Mouse (Mus musculus) myocyte (in vitro differentiated cells): Measurements from ENCODE around the gene Grk5. TPM values are rescaled to one million over a fixed set of nuclear protein-coding genes. Genes with fewer than 3 reads are reported as not detected.
"Not testable (repeated sequence)": the region's sequence is repeated elsewhere in the genome, so short reads cannot be mapped to it uniquely, and the experiment has no call there.

Source experiments
- H3K27me3 ChIP-seq: one replicate; pipeline ENCODE4 v1.6.1; 2011; ENCODE audit not compliant: control insufficient read depth, insufficient read depth, insufficient read length
- H3K36me3 ChIP-seq: one replicate; pipeline ENCODE4 v1.6.1; 2011; ENCODE audit not compliant: control insufficient read depth, insufficient read depth
- H3K4me2 ChIP-seq: one replicate; pipeline ENCODE4 v1.6.1; 2011; ENCODE audit warnings: low read depth, control low read depth
- H3K4me3 ChIP-seq: one replicate; pipeline ENCODE4 v1.5.1; 2011; ENCODE audit warnings: mild to moderate bottlenecking, control low read depth, moderate library complexity
- H3K79me2 ChIP-seq: one replicate; pipeline ENCODE4 v1.6.1; 2011; ENCODE audit not compliant: control insufficient read depth, insufficient read depth
- H3ac ChIP-seq: one replicate; pipeline ENCODE4 v1.6.1; 2011; ENCODE audit not compliant: control insufficient read depth, insufficient read length
- CEBPB ChIP-seq: IDR thresholded peaks from 2 replicates; pipeline ENCODE4 v1.6.1; 2011; ENCODE audit warnings: mild to moderate bottlenecking, moderate library complexity; ENCODE audit not compliant: poor library complexity, insufficient read depth, severe bottlenecking
- E2F4 ChIP-seq: IDR thresholded peaks from one replicate; pipeline ENCODE4 v1.6.1; 2011; ENCODE audit warnings: mild to moderate bottlenecking, control low read depth, moderate library complexity; ENCODE audit not compliant: insufficient read depth
- MAX ChIP-seq: IDR thresholded peaks from one replicate; pipeline ENCODE4 v1.6.1; 2011; ENCODE audit warnings: low read depth, mild to moderate bottlenecking, control low read depth
- MYOD1 ChIP-seq, 3 experiments: IDR thresholded peaks; one replicate each; pipeline ENCODE4 v1.6.1; 2011; ENCODE audit warnings: control low read depth in 2 of 3, low read depth in 2 of 3, mild to moderate bottlenecking in 2 of 3, moderate library complexity in 1 of 3; ENCODE audit not compliant: insufficient read length in 2 of 3, control insufficient read depth in 1 of 3
- MYOG ChIP-seq, 3 experiments: IDR thresholded peaks; one replicate each; pipeline ENCODE4 v1.6.1; 2011; ENCODE audit warnings: control low read depth in 2 of 3, low read depth in 2 of 3, mild to moderate bottlenecking in 2 of 3; ENCODE audit not compliant: insufficient read length in 2 of 3, control insufficient read depth in 1 of 3, insufficient read depth in 1 of 3
- POLR2A ChIP-seq: IDR thresholded peaks from one replicate; pipeline ENCODE4 v1.6.1; 2011; ENCODE audit warnings: low read depth, mild to moderate bottlenecking, control low read depth, moderate library complexity; ENCODE audit not compliant: insufficient read length
- POLR2AphosphoS2 ChIP-seq: IDR thresholded peaks from one replicate; pipeline ENCODE4 v1.6.1; 2011; ENCODE audit warnings: low read depth, control low read depth; ENCODE audit not compliant: insufficient read length
- REST ChIP-seq: IDR thresholded peaks from one replicate; pipeline ENCODE4 v1.6.1; 2011; ENCODE audit warnings: mild to moderate bottlenecking, control low read depth, moderate library complexity; ENCODE audit not compliant: insufficient read depth, insufficient read length
- SRF ChIP-seq: IDR thresholded peaks from one replicate; pipeline ENCODE4 v1.6.1; 2011; ENCODE audit warnings: low read depth; ENCODE audit not compliant: control insufficient read depth, insufficient read length
- TCF12 ChIP-seq: IDR thresholded peaks from one replicate; pipeline ENCODE4 v1.6.1; 2011; ENCODE audit warnings: mild to moderate bottlenecking, control low read depth; ENCODE audit not compliant: poor library complexity, insufficient read depth, severe bottlenecking
- TCF3 ChIP-seq: IDR thresholded peaks from one replicate; pipeline ENCODE4 v1.6.1; 2011; ENCODE audit warnings: low read depth, control low read depth; ENCODE audit not compliant: insufficient read length
- USF1 ChIP-seq: IDR thresholded peaks from one replicate; pipeline ENCODE4 v1.6.1; 2011; ENCODE audit warnings: low read depth, mild to moderate bottlenecking, control low read depth, moderate library complexity
- polyA plus RNA-seq: library from polyadenylated mRNA; unstranded; fragments of >200 nt; fragmentation: generic; extraction: Trizol; gene quantifications from one replicate; pipeline ENCODE4 v1.2.1, GENCODE M21; 2012; ENCODE audit warnings: missing spikeins

Gene Grk5
- polyA plus RNA-seq, 1 experiment, result 4.0 TPM

DNA sequence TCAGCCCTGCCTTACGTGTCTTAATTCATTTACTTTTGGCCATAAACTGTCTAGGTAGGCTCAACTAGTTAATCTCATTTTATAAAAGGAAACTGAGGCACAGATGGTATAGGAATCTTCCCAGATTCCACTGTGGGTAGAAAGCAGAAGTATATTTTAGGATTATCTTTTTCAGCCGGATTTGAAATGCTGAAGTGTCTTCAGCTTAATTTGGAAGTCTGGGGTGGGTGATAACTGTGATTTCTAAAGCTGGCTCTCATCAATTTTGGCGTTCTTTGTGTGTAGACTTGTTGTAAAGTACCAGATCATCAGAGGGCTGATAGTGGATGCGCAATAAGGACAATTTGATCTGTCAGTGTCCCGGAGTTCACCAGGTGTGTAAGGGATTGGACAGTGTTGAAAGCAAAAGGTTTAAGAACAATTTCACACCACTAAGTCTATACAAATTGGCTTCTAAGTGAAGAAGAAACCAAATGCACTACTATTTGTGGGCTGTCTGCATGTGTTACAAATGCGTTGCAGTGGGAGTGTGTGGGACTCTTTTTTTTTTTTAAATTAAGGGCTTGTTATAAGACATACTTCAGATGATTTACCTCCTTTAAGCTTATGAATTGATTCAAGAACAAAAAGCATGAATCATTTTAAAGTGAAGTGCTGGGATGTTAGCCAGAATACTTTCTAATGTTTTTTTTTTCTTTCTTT, 27.5 kb downstream of the Grk5 start:
- no peaks in the 10 kb centered on the region for H3K79me2 ChIP-seq
- H3ac ChIP-seq, result no peak overlapping the region
- no peak overlapping the region for H3K4me2 ChIP-seq
- H3K36me3 ChIP-seq, result no peaks in the 10 kb centered on the region
- no peaks in the 10 kb centered on the region for H3K27me3 ChIP-seq
- no peak for TF ChIP-seq POLR2AphosphoS2
- TF ChIP-seq CEBPB, result no peak
- TF ChIP-seq SRF, result no peak
- TF ChIP-seq POLR2A, result no peak
- TF ChIP-seq TCF3, result no peak
- TF ChIP-seq MYOG (IDR thresholded peaks at IDR 0.05; ENCODE audit: control insufficient read depth in 1 of 3, insufficient read depth in 1 of 3, insufficient read length in 2 of 3, low read depth in 2 of 3), result no peak
- TF ChIP-seq MAX, result no peak
- no peak for TF ChIP-seq REST
- no peak for TF ChIP-seq MYOD1 (IDR thresholded peaks at IDR 0.05; ENCODE audit: control insufficient read depth in 1 of 3, insufficient read length in 2 of 3, low read depth in 2 of 3)
- no peak for TF ChIP-seq TCF12
- no peak for TF ChIP-seq USF1
- no peak for TF ChIP-seq E2F4
- no peak overlapping the region for H3K4me3 ChIP-seq

DNA sequence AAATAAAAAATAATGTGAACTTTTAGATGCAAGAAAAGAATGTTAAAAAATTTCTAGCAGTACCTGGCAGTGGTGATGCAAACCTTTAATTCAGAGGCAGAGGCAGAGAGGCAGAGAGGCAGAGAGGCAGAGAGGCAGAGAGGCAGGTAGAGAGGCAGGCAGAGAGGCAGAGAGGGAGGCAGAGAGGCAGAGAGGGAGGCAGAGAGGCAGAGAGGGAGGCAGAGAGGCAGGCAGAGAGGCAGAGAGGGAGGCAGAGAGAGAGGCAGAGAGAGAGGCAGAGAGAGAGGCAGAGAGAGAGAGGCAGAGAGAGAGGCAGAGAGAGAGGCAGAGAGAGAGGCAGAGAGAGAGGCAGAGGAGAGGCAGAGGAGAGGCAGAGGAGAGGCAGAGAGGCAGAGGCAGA, 35.0 kb downstream of the Grk5 start:
- not testable (repeated sequence) for H3K27me3 ChIP-seq, H3K79me2 ChIP-seq, H3K4me2 ChIP-seq, H3K4me3 ChIP-seq, H3ac ChIP-seq, H3K36me3 ChIP-seq

GRCm38 (mm10) chr19:60935001-60935400, 45.5 kb downstream of the Grk5 start:
- no peaks in the 10 kb centered on the region for H3K79me2 ChIP-seq
- H3ac ChIP-seq, result no peak overlapping the region
- H3K4me3 ChIP-seq, result no peak overlapping the region
- no peaks in the 10 kb centered on the region for H3K27me3 ChIP-seq
- no peak overlapping the region for H3K4me2 ChIP-seq
- TF ChIP-seq REST, result no peak
- TF ChIP-seq E2F4, result no peak
- no peak for TF ChIP-seq CEBPB
- no peak for TF ChIP-seq TCF12
- TF ChIP-seq MYOD1 (IDR thresholded peaks at IDR 0.05; ENCODE audit: control insufficient read depth in 1 of 3, insufficient read length in 2 of 3, low read depth in 2 of 3), result no peak
- TF ChIP-seq POLR2AphosphoS2, result no peak
- TF ChIP-seq TCF3, result no peak
- TF ChIP-seq MYOG (IDR thresholded peaks at IDR 0.05; ENCODE audit: control insufficient read depth in 1 of 3, insufficient read depth in 1 of 3, insufficient read length in 2 of 3, low read depth in 2 of 3), result no peak
- TF ChIP-seq MAX, result no peak
- TF ChIP-seq SRF, result no peak
- TF ChIP-seq POLR2A, result no peak
- TF ChIP-seq USF1, result no peak
- no peaks in the 10 kb centered on the region for H3K36me3 ChIP-seq

GRCm38 (mm10) chr19:60939954-60940379, 50.4 kb downstream of the Grk5 start:
- H3ac ChIP-seq, result no peak overlapping the region
- no peak overlapping the region for H3K4me2 ChIP-seq
- no peaks in the 10 kb centered on the region for H3K36me3 ChIP-seq

DNA sequence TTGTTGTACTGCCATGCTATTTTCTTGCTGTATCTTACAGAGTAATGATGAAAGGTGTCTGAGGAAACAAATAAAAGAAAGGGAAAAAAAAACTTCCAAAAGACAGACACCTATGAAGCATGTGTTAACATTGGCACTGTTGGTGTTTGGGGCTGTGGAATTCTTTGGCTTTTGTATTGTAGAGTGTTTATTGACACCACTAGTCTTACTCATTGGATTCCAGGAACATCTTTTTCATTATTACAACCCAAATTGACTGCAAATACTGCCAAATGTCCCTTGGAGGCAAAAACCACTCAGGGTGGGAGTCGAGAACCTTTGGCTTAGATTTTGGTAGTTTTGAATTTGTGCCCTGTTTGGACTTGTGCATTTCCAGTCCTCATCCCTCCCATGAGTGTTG, 51.3 kb downstream of the Grk5 start:
- no peaks in the 10 kb centered on the region for H3K27me3 ChIP-seq
- TF ChIP-seq TCF3, result no peak
- TF ChIP-seq POLR2A, result no peak
- no peak for TF ChIP-seq TCF12
- TF ChIP-seq MAX, result no peak
- no peak for TF ChIP-seq SRF
- no peak for TF ChIP-seq REST
- no peak for TF ChIP-seq MYOG (IDR thresholded peaks at IDR 0.05; ENCODE audit: control insufficient read depth in 1 of 3, insufficient read depth in 1 of 3, insufficient read length in 2 of 3, low read depth in 2 of 3)
- TF ChIP-seq E2F4, result no peak
- no peak for TF ChIP-seq USF1
- TF ChIP-seq CEBPB, result no peak
- TF ChIP-seq POLR2AphosphoS2, result no peak
- TF ChIP-seq MYOD1 (IDR thresholded peaks at IDR 0.05; ENCODE audit: control insufficient read depth in 1 of 3, insufficient read length in 2 of 3, low read depth in 2 of 3), result no peak
- H3K4me3 ChIP-seq, result no peak overlapping the region
- H3K4me2 ChIP-seq, result no peak overlapping the region
- H3K36me3 ChIP-seq, result no peaks in the 10 kb centered on the region
- H3K79me2 ChIP-seq, result no peaks in the 10 kb centered on the region
- H3ac ChIP-seq, result no peak overlapping the region

More at GRCm38 (mm10) chr19:60939954-60940379, 50.4 kb downstream of the Grk5 start:
- TF ChIP-seq SRF (no peak), MYOD1 (IDR thresholded peaks at IDR 0.05; ENCODE audit: control insufficient read depth in 1 of 3, insufficient read length in 2 of 3, low read depth in 2 of 3) (no peak), REST (no peak)
- H3K4me3 ChIP-seq, result no peak overlapping the region
- H3K27me3 ChIP-seq, result no peaks in the 10 kb centered on the region
- H3K79me2 ChIP-seq, result no peaks in the 10 kb centered on the region
